Mouse (Mus musculus): ENCODE results near the gene Ociad2. TPM values are rescaled to one million over a fixed set of nuclear protein-coding genes. Genes with fewer than 3 reads are reported as not detected.
A peak's percentile ranks its signal among the peaks of the same experiment; 100 is the strongest.
"Not testable (repeated sequence)": the region's sequence is repeated elsewhere in the genome, so short reads cannot be mapped to it uniquely, and the experiment has no call there.

Gene Ociad2
- polyA plus RNA-seq, 1 experiment from 2014 or later: 162 TPM

GRCm38 (mm10) chr5:73338832-73339163 lies 2.0 kb downstream of the Ociad2 start:
- peak overlapping the region; percentile 86 for H3K4me2 ChIP-seq (replicated peaks; ENCODE audit: low read depth)
- ATAC-seq (ENCODE audit: low FRiP score, low TSS enrichment): peak; percentile 27; the same call in 1 of the 2 replicates
- peak overlapping the region; percentile 77 for H3K9ac ChIP-seq (ENCODE audit: low read length)
- peak overlapping the region; percentile 58 for H3K4me3 ChIP-seq (ENCODE audit: low read depth, low read length)
- H3K4me1 ChIP-seq (replicated peaks; ENCODE audit: control insufficient read depth, insufficient read depth): 0 out of 2 replicates have a peak, but pooled peaks cover 2% of the 10 kb centered on the region
- DNase-seq (ENCODE audit: low spot score): peak; percentile 24
- TF ChIP-seq CTCF (IDR thresholded peaks at IDR 0.05; ENCODE audit: low read depth): no peak
- TF ChIP-seq EP300 (optimal IDR thresholded peaks at IDR 0.05): no peak
- H3K27me3 ChIP-seq (ENCODE audit: control insufficient read depth, insufficient read depth, low read length): no peaks in the 10 kb centered on the region
- H3K27ac ChIP-seq (replicated peaks): peak overlapping the region; percentile 70; the same call in 1 of the 2 replicates
- H3K36me3 ChIP-seq (ENCODE audit: control insufficient read depth, insufficient read depth, low read length): no peaks in the 10 kb centered on the region
- 50% methylated on average over 14 of the region's 14 CpGs for WGBS
- H3K9me3 ChIP-seq (ENCODE audit: control insufficient read depth, low read length): no peaks in the 10 kb centered on the region

DNA sequence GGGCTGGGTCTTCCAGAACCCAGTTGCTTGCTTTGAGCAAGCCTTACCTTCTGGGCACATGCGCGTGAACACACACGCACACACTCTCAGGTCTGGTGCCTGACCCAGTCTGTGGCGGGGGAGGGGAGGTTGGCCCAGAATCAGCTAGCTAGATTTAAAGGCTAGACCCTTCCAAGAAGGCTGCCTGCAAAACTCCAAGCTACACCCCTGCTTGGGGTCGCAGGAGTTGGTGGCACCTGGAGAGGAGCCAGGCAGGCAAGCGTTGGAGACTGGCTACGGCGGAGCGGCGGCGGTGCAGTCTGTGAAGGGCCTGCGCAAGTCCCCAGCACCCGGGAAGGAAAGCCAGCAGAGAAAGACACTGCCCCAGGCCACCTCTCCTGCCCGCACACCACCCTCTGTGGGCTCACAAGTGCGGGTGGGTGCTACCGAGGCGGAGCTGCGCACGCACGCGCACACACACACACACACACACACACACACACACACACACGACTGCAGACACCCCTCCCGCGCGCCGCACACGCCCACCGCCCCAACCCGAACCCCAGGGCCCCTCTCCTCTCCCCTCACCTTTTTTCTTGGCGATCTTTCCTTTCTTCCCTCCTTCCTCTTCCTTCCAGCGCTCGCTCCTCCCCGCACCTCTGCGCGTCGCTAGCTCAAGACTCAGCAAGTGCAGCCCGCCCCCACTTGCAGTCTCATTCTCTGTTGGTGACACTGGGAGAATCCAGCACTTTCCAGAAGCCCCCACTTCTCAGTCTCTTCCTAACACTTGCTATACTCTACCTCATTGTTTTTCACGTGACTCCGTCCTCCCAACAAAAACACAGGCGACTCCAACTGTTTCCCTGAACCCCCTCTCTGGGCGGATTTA lies 2.6 kb downstream of the Ociad2 start:
- Histone ChIP-seq H3K9me3 (ENCODE audit: control insufficient read depth, low read length) (no peaks in the 10 kb centered on the region), H3K4me2 (replicated peaks; ENCODE audit: low read depth) (peak overlapping the region; percentile 86), H3K9ac (ENCODE audit: low read length) (peak overlapping the region; percentile 77), H3K4me1 (replicated peaks; ENCODE audit: control insufficient read depth, insufficient read depth) (0 out of 2 replicates have a peak, but pooled peaks cover 2% of the 10 kb centered on the region), H3K27ac (replicated peaks) (peak overlapping the region; percentile 70), H3K36me3 (ENCODE audit: control insufficient read depth, insufficient read depth, low read length) (no peaks in the 10 kb centered on the region), H3K4me3 (ENCODE audit: low read depth, low read length) (peak overlapping the region; percentile 58), H3K27me3 (ENCODE audit: control insufficient read depth, insufficient read depth, low read length) (no peaks in the 10 kb centered on the region)
- DNase-seq (ENCODE audit: low spot score) (peak; percentile 66), ATAC-seq (ENCODE audit: low FRiP score, low TSS enrichment) (peak; percentile 55)
- WGBS: 4% methylated on average over 22 of the region's 41 CpGs
- no peak for TF ChIP-seq EP300 (optimal IDR thresholded peaks at IDR 0.05)
- TF ChIP-seq CTCF (IDR thresholded peaks at IDR 0.05; ENCODE audit: low read depth): peak; percentile 6; the same call in 1 of the 2 replicates

GRCm38 (mm10) chr5:73336448-73336847 lies 4.4 kb downstream of the Ociad2 start:
- ATAC-seq (ENCODE audit: low FRiP score, low TSS enrichment) (peak; percentile 44), DNase-seq (ENCODE audit: low spot score) (peak; percentile 29)
- 0 out of 2 replicates have a peak, but pooled peaks cover 2% of the 10 kb centered on the region for H3K4me1 ChIP-seq (replicated peaks; ENCODE audit: control insufficient read depth, insufficient read depth)
- H3K36me3 ChIP-seq (ENCODE audit: control insufficient read depth, insufficient read depth, low read length): no peaks in the 10 kb centered on the region
- TF ChIP-seq CTCF (IDR thresholded peaks at IDR 0.05; ENCODE audit: low read depth) (no peak), EP300 (optimal IDR thresholded peaks at IDR 0.05) (no peak)
- H3K27ac ChIP-seq (replicated peaks): no peak overlapping the region
- H3K4me3 ChIP-seq (ENCODE audit: low read depth, low read length): no peak overlapping the region
- no peak overlapping the region for H3K9ac ChIP-seq (ENCODE audit: low read length)
- 47% methylated on average over 5 of the region's 5 CpGs for WGBS
- no peaks in the 10 kb centered on the region for H3K9me3 ChIP-seq (ENCODE audit: control insufficient read depth, low read length)
- H3K4me2 ChIP-seq (replicated peaks; ENCODE audit: low read depth): no peak overlapping the region
- no peaks in the 10 kb centered on the region for H3K27me3 ChIP-seq (ENCODE audit: control insufficient read depth, insufficient read depth, low read length)

DNA sequence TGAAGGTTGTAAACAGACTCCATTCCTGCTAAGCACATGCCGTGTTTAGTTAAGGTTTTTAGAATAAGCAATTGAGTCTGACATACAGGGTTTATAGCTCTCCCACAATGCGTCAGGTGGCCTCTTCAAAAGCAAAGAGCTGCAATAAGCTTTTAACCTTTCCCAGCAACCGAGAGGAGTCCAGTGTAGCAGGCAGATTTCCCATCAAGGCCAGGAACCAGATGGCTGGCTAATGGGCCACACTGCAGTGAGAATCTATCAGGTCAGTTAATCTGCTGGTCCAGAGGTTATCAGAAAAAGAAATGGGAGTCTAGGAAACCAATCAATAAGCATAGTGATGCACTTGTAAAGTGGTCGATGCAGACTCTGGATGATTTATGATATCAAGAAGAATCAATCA lies 9.8 kb downstream of the Ociad2 start:
- no peak overlapping the region for H3K9ac ChIP-seq (ENCODE audit: low read length)
- no peaks in the 10 kb centered on the region for H3K4me1 ChIP-seq (replicated peaks; ENCODE audit: control insufficient read depth, insufficient read depth)
- DNase-seq (ENCODE audit: low spot score) (no peak), ATAC-seq (ENCODE audit: low FRiP score, low TSS enrichment) (no peak)
- no peak overlapping the region for H3K27ac ChIP-seq (replicated peaks)
- TF ChIP-seq EP300 (optimal IDR thresholded peaks at IDR 0.05) (no peak), CTCF (IDR thresholded peaks at IDR 0.05; ENCODE audit: low read depth) (no peak)
- H3K4me2 ChIP-seq (replicated peaks; ENCODE audit: low read depth): no peak overlapping the region
- WGBS: 25% methylated on average over 4 of the region's 4 CpGs
- no peaks in the 10 kb centered on the region for H3K27me3 ChIP-seq (ENCODE audit: control insufficient read depth, insufficient read depth, low read length)
- H3K4me3 ChIP-seq (ENCODE audit: low read depth, low read length): no peak overlapping the region
- H3K36me3 ChIP-seq (ENCODE audit: control insufficient read depth, insufficient read depth, low read length): no peaks in the 10 kb centered on the region
- H3K9me3 ChIP-seq (ENCODE audit: control insufficient read depth, low read length): no peaks in the 10 kb centered on the region

GRCm38 (mm10) chr5:73324526-73325170 lies 16.2 kb downstream of the Ociad2 start:
- TF ChIP-seq CTCF (IDR thresholded peaks at IDR 0.05; ENCODE audit: low read depth) (no peak), EP300 (optimal IDR thresholded peaks at IDR 0.05) (no peak)
- no peak for ATAC-seq (ENCODE audit: low FRiP score, low TSS enrichment)
- Histone ChIP-seq H3K4me2 (replicated peaks; ENCODE audit: low read depth) (no peak overlapping the region), H3K4me3 (ENCODE audit: low read depth, low read length) (no peak overlapping the region), H3K36me3 (ENCODE audit: control insufficient read depth, insufficient read depth, low read length) (no peaks in the 10 kb centered on the region), H3K9ac (ENCODE audit: low read length) (no peak overlapping the region), H3K9me3 (ENCODE audit: control insufficient read depth, low read length) (no peaks in the 10 kb centered on the region), H3K4me1 (replicated peaks; ENCODE audit: control insufficient read depth, insufficient read depth) (no peaks in the 10 kb centered on the region), H3K27ac (replicated peaks) (no peak overlapping the region), H3K27me3 (ENCODE audit: control insufficient read depth, insufficient read depth, low read length) (no peaks in the 10 kb centered on the region)
- no peak for DNase-seq (ENCODE audit: low spot score)
- WGBS: 73% methylated on average over 8 of the region's 8 CpGs

DNA sequence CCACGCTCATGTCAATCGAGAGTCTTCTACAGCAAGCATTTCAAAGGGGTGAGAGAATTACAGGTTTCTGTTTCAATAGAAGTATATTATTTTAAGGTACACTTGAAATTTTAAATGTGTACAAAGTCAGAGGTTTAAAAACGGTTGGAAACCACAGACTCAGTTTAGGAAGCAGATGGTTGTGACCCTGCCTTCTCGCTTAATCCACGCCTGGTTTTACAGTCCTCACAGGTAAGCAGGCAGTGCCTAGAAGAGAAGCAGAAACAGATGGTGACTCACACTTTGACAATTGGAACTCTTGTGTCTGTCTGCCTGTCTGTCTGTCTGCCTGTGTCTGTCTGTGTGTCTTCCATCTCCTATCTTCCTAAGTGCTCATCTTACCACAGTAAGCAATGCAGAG lies 17.2 kb downstream of the Ociad2 start:
- no peak overlapping the region for H3K4me2 ChIP-seq (replicated peaks; ENCODE audit: low read depth)
- H3K36me3 ChIP-seq (ENCODE audit: control insufficient read depth, insufficient read depth, low read length): no peaks in the 10 kb centered on the region
- no peak overlapping the region for H3K4me3 ChIP-seq (ENCODE audit: low read depth, low read length)
- TF ChIP-seq CTCF (IDR thresholded peaks at IDR 0.05; ENCODE audit: low read depth) (no peak), EP300 (optimal IDR thresholded peaks at IDR 0.05) (no peak)
- H3K9ac ChIP-seq (ENCODE audit: low read length): no peak overlapping the region
- WGBS: 75% methylated on average over 5 of the region's 5 CpGs
- H3K27ac ChIP-seq (replicated peaks): no peak overlapping the region
- no peak for DNase-seq (ENCODE audit: low spot score)
- no peak for ATAC-seq (ENCODE audit: low FRiP score, low TSS enrichment)
- no peaks in the 10 kb centered on the region for H3K27me3 ChIP-seq (ENCODE audit: control insufficient read depth, insufficient read depth, low read length)
- no peaks in the 10 kb centered on the region for H3K9me3 ChIP-seq (ENCODE audit: control insufficient read depth, low read length)
- H3K4me1 ChIP-seq (replicated peaks; ENCODE audit: control insufficient read depth, insufficient read depth): no peaks in the 10 kb centered on the region

- not testable (repeated sequence) for H3K27ac ChIP-seq (replicated peaks); H3K4me3 ChIP-seq (ENCODE audit: low read depth, low read length); H3K36me3 ChIP-seq (ENCODE audit: control insufficient read depth, insufficient read depth, low read length); ATAC-seq (ENCODE audit: low FRiP score, low TSS enrichment); H3K9ac ChIP-seq (ENCODE audit: low read length); H3K4me1 ChIP-seq (replicated peaks; ENCODE audit: control insufficient read depth, insufficient read depth); DNase-seq (ENCODE audit: low spot score); H3K9me3 ChIP-seq (ENCODE audit: control insufficient read depth, low read length); H3K27me3 ChIP-seq (ENCODE audit: control insufficient read depth, insufficient read depth, low read length); H3K4me2 ChIP-seq (replicated peaks; ENCODE audit: low read depth)
- 100% methylated on average over 1 of the region's 1 CpGs for WGBS
These were observed 18.1 kb downstream of the Ociad2 start for GRCm38 (mm10) chr5:73322684-73323083.

Measured in stomach, postnatal 0 days (tissue).